Mouse (Mus musculus): ENCODE results near the gene Tmem88b.
"Not testable (repeated sequence)": the region's sequence is repeated elsewhere in the genome, so short reads cannot be mapped to it uniquely, and the experiment has no call there.

The Tmem88b gene

DNA sequence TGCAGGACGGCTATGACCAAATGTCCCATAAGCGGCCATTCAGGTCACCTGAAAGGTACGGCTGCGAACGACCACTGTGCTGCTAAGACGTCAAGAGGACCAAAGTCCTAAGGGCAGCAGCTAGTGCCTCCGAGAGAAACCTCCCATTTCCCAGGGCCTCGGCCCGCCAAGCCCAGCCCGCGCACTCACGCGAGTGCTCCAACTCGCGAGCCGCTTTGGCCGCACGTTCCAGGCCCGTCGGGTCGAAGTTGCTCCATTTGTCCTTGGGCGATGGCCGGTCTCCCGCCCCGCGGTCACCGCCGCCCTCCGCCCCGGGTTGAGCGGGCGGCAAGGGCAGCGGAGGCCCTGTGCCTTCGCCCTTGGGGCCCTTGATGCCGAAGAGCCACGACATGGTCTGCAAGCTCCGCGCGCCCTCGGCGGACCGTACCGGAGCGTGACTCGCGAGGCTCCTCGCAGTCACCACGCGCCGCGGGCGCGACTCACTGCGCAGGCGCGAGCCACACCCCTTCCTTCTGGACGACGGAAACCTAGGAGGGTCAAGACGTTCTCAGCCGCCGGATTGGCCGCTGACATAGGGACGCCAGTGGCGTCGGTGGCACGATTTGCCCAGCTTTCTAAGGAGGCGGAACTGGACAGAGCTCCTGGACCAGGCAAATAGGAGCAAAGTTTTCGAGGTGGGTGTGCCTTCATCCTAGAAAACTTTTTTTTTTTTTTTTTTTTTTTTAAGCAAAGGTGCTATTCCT is 24.9 kb downstream of the Tmem88b start, which contains the start of gene Atad3a:
Gene Atad3a (minus strand): TSS at position 481 of the 743 bp plus-strand sequence.
- peak; percentile 93 to 96 for DNase-seq (ENCODE audit: low read depth in 1 of 2, low spot score in 2 of 2)

DNA sequence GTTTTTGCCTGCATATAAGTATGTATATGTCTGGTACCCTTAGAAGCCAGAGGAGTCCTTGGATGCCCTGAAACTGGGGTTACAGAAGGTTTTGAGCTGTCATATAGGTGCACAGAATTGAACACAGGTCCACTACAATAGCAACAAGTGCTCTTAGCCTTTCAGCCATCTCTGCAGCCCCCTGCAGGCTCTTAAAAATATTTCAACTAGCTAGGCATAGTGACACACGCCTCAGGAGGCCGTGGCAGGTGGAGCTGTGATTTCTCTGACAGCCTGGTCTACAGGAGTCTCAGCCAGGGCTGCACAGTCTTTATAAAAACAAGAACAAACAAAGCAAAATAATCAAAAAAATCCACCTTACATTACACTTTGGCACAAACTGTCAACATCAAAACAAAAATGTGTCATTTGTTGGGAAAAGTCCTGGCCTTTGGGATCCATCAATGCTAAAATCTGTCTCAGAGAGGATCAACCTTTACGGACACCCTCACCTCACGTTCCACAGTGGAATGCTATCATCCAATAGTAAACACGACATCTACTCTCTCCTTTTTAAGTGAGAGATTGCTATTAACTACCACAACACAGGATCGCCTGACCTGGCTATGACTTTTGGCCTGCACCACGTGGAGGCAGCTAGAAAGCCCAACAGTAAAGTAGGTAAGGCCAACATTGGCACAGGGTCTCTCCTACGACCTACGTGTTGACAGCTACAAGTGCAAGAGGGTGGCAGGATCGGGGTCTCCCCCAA is 25.6 kb downstream of the Tmem88b start:
- DNase-seq (ENCODE audit: low read depth in 1 of 2, low spot score in 2 of 2) = no peak

DNA sequence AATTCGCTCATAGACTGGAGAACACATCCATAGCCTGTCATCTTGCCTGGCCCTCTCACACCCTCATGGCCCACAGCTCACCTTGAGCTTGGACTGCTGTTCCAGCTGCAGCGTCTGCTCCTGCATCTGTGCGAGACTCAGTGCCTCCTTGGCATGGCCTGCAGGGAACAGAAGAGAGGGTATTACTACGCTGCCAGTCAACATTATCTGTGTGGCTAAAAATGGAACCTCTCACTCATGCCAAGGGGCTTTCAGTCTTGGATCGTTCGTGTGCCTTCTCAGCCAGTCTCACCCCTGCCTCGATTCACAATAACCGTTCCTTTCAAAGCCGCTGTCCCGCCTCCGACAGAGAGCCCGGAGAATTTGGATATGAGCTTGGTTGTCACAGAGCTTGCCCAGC is 28.7 kb downstream of the Tmem88b start:
- DNase-seq (ENCODE audit: low read depth in 1 of 2, low spot score in 2 of 2) = no peak

DNA sequence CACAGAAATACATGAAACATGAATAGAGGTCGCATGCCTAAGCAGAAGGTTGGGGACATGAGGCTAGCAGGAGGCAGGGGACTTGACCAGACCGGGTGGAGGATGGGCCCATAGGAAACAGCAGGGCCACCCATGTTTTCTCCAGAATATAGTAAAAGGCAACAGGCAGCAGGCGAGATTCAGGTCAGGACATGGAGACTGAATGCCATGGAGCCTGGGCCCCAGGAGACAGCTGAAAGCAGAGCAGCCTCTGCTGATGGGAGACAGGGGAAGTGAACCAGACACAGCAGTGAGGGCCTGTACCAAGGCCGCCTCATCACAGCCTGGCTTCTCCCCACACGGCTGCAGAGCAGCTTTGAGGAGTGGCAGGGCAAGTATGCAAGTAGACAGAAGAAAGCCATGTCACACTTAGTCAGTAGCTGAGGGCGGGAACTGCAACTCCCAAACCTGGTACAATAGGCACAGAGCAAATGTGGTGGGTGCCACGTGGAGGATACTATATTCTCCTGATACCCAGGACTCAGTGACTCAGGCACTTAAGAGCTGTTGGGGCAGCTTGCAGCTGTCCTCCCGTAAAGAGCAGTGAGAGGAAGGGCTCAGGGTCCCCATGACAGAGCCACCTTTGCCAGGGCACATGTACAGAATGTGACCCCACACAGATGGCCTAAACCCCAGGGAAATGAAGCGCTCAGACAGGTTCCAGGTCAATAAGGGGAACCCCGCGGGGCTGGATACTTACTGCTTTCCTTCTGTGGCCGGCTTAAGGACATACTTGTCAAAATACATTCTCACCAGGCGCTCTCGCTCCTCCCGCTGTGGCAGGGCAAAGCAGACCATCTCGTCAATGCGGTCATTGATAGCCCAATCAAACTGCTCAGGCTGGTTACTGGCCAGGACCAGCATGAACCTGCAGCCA is 38.8 kb downstream of the Tmem88b start:
- DNase-seq (ENCODE audit: low read depth in 1 of 2, low spot score in 2 of 2) = no peak

DNA sequence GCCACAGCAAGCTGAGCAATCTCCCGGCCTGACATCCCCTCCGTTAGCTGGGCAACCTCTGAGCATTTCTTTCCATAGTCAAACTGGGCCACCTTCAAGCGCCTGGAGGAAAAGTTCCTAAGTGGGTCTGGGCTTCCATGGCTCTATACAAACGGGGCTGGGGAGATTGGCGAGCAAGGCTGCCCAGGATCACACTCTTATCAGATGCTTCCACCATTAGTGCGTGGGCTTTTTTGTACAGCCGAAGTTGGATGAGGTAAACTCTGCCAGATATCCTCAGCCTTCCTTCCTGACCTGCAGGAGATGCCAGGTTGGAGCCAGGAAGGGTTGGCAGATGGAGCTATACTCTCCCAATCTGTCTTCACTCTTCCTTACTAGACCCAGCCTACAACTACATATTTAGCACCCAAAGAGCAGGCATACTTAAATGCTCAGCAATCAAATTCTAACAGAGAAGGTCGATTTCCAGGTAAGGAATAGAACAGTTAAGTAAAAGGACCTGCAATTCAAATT is 39.6 kb downstream of the Tmem88b start:
- no peak for DNase-seq (ENCODE audit: low read depth in 1 of 2, low spot score in 2 of 2)

DNA sequence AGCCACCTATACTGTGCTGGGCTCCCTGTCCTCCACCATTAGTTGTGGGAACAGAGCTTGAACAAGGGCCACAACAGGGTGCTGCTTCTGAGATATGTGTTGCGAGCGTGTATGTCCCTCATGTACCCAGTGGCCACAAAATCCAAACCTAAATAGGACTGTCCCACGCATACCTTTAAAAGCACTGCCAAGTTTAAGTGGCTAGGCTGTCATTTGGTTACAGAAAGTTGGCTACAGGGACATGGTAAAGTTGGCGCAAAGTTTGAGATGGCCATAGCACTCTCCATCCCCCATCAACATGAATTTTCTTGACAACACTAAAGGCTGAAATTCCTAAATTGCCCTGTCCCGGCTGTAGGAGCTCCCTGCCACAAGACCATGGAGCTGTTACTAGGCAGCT is 40.5 kb downstream of the Tmem88b start:
- DNase-seq (ENCODE audit: low read depth in 1 of 2, low spot score in 2 of 2) = no peak

DNA sequence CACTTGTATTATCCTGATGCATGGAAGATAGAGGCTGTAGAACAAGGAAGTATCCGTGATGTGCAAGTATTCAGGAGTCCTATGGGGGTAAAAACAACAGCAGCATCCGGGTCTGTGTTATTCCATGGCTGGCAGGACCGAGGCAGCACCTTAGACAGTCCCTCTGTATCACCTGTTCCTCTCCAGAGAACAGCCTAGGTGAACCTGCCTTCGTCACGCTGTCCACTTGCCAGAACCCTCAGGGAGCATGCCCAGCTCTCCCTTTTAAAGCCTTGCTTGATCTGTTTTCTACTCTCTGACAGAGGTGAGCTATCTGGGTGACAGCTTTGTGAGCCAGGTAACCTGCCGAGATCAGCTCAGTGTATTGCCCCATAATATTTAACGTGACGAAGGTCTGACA is 41.2 kb downstream of the Tmem88b start:
- DNase-seq (ENCODE audit: low read depth in 1 of 2, low spot score in 2 of 2) = no peak

DNA sequence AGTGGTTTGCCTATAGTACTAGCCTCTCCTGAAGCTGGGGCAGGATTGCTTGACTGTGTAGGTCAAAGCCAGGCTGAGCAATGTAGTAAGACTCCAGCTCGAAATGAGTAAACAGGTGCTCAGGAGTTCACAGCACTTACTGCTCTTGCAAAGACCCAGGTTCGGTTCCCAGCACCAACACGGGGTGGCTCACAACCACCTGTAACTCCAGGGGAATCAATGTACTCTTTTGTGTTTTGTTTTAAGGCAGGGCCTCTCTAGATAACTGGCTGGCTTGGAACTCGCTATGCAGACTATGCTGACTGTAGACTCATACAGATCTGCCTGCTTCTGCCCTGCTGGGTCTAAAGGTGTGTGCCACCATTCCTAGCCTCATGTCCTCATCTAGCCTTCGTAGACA is 43.0 kb downstream of the Tmem88b start:
- no peak for DNase-seq (ENCODE audit: low read depth in 1 of 2, low spot score in 2 of 2)

DNA sequence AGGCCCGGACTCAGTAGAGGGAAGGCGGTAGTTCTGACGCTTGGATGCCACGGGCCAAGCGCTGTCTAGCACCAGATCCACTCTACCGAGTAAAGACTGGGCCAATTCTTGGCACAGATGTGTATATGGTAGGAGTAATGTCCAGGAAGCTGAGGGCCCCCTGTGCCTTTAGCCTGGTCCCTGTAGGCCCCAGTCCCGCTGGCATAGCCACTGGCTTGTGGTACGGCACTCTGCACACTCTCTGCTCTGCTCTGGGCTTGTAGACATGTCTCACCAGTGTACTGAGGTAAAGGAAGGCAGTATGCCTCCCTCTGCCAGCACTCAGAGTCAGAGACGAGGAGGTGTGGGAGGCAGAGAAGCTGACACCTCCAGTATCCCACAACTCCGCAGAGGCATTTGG is 45.0 kb downstream of the Tmem88b start:
- not testable (repeated sequence) for DNase-seq (ENCODE audit: low read depth in 1 of 2, low spot score in 2 of 2)

DNA sequence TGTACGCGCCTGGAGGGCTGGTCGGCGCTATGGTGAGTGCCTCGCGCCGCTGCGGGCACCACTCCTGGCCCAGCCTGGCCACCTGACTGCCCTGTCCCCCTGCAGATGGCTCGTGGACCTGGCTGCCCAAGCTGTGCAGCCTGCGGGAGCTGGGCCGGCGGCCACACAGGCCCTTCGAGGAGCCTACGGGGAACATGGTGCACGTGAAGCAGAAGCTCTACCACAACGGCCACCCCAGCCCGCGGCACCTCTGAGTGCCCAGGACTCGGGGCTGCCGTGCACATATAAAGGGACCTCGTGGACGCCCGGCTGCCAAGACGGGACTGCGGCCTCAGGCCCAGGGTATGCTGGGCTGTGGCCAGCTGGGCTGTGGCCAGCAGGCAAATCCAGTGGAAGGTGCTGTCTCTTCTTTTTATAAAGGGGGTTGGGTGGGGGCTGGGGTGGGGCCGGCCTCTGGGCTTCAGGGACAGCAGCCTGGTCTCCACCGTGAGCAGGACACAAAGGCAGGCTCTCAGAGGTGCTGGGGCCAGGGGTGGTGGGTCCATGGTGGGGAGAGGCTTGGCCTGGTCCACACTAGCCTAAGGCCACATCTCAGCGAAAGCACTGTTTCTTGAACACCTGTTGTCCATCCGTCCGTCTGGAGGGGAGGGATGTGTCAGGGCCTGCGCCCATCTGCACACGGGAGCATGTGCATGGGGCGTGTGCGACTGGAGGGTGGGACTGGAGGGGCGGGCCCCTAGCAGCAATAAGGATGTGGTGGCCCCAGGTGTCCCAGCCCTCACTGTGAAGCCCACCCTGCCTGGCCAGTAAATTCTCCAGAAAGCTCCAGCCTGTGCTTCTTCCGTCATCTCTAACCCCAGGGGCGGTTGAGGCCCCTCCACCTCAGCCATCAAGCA is 45.7 kb downstream of the Tmem88b start:
- DNase-seq (ENCODE audit: low read depth in 1 of 2, low spot score in 2 of 2) = no peak

DNA sequence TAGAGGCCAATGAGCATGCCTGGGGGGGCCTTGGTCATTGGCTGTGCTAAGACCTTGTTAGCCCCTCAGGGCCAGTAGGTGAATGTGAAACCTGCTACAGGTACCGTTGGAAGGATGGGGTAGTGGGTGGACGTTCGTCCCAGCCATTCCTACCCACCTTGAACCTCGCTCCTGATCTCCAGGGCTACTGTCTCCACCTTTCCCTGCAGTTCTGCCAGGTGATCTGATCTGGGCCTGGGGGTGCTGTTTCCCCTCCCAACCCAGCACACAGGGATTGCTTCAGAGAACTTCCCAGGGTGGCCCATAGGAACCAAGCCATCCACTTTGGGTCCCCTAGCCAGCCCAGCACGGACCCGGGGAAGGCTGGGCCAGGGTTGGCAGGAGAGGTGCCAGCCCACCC is 46.5 kb downstream of the Tmem88b start:
- DNase-seq (ENCODE audit: low read depth in 1 of 2, low spot score in 2 of 2) = no peak

DNA sequence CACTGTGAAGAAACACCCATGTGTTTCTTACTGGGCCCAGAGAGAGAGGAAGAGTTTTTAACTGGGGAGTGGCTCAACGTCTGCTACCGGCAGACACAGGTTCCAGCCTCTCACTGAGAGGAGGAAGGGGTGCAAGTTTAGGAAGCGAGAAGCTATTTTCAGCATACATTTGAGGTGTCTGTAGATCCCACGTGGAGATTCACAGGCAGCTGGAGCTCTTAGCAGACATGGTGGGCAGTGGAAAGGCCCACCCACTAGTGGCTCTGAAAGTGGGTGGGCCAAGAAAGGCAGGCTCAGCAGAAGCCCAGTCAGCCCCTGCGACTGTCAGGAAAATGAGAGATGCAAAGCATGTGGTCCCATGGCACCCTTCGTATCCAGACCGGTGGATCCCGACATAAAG is 47.4 kb downstream of the Tmem88b start:
- DNase-seq (ENCODE audit: low read depth in 1 of 2, low spot score in 2 of 2) = no peak

DNA sequence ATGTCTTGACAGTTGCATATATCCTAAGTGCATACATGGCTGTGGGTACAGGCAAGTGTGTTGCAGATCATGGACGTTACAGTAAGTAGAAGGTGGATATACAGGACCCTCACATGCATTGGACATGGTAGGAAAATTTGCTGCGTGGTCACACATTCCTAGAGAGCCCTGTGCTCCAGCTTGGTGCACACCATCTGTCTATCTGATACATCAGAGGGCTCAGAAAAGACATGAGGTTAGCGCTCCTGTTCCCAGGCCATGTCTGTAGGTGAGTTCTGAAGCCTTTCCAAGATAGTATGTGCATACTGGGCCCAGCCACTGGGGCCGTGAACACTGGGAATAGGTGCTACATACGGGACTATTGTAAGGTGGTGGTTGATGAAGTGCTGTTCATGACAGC is 49.3 kb downstream of the Tmem88b start:
- no peak for DNase-seq (ENCODE audit: low read depth in 1 of 2, low spot score in 2 of 2)

DNA sequence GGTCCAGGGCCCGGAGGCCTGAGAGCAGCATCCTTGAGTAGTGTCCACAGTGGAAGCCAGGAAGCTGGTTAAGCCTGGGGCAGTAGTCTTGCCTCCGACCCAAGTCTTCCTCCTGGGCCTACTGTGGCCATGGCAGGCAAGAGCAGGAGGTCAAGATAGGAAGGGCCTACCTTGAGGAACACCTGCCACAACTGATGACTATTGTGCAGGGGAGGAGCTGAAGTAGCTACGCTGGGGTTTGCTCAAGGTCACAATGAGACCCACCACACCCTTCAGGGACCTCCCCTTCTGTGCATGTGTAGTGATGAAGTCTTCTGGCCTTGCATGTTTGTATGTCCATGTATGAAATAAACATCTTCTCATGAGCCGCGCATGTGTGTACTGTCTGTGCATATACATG is 49.9 kb downstream of the Tmem88b start:
- no peak for DNase-seq (ENCODE audit: low read depth in 1 of 2, low spot score in 2 of 2)

DNA sequence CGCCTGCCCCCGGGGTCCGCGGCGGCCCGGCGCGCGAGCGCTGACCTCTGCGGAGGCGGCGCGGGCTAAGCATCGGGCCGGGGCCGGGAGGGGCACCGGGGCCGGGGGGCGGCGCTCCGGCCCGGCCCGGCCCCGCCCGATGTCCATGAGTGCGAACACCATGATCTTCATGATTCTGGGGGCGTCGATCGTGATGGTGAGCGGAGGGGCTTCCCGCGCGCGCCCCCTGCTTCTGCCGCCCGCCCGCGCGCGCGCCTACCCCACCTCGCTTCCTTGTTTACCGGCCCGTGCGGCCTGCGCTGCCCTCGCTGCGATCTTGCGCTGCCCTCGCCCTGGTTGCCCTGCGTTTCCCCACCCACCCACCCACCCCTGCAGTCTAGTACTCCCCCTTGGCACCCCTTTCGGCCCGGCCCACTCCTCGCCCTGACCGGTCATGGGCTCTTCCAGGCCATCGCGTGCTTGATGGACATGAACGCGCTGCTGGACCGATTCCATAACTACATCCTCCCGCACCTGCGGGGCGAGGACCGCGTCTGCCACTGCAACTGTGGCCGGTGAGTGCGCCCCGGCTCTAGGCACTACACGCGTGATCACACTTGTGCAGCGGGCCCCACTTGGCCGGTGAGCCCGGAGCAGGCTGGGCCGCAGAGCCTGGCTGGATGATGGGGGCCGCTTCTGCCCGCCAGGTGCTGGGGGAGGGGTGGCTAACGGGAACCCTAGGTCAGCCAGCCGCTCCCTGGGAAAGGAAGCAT is 50.5 kb downstream of the Tmem88b start:
- no peak for DNase-seq (ENCODE audit: low read depth in 1 of 2, low spot score in 2 of 2)

DNA sequence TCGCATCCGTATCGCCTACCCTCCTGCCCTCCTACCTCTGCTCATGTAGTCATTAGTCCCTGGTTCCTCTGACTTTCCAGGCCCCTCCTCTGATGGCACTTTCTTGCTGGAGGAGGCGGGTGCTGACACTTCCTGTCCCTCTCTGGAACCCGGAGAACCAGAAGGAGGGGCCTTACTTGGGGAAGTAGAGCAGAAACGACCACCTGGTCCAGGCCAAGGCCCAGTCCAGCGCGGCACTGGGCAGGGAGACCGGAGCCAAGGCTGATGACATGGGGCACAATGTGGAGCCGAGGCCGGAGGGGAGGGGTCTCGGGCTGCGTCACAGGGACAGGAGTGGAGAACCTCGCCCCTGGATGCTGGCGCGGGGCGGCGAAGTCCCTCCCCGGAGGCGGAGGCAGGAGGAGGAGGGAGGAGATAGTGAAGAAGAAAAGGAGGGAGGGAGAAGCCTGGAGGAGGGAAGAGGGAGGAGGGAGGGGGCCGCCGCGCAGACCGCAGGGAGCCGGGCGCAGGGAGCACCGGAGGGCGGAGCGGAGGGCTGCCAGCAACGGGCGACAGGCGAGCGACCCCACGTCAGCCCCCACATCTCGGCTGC is 51.2 kb downstream of the Tmem88b start, which contains the start of gene Tmem240:
Gene Tmem240 (plus strand): TSS at position 451 of the 592 bp plus-strand sequence.
- DNase-seq (ENCODE audit: low read depth in 1 of 2, low spot score in 2 of 2) = peak; percentile 32 to 54

DNA sequence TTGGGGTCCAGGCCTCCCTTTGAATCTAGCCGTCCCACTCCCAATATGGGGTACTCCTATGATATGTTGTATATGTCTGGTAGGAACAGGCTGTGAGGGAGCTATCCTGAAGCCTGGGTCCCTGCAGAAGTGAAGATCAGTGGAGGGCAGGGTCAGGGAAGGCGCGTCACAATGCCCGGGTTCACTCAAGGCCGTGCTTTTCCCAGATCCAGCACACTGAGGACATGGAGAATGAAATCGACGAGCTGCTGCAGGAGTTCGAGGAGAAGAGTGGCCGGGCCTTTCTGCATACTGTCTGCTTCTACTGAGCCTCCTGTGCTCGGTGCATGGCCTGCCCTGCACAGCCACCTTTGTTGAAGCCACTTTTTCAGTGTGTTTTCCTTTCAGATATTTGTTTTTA is 52.4 kb downstream of the Tmem88b start:
- no peak for DNase-seq (ENCODE audit: low read depth in 1 of 2, low spot score in 2 of 2)
